ENCODE assay signal across 27 mouse cellular contexts in genomic region chr4:104936011-104936410, GRCm38 (mm10). TPM values are rescaled to one million over a fixed set of nuclear protein-coding genes. Genes with fewer than 3 reads are reported as not detected.
DNase-seq lines count a peak whose midpoint lies in the region; TF ChIP-seq lines count a peak whose summit lies in the region.
"Had no signal": no experiment of that assay in that cellular context is flagged by ENCODE, and none has a peak within 500 bp of the region (broad histone marks: within the 10 kb centered on the region; RNA-seq: fewer than 3 reads in every experiment).

No protein-coding gene starts in this region.

- H3K27me3 ChIP-seq in heart, embryonic 10.5 days (ENCODE audit: insufficient read depth, poor library complexity, severe bottlenecking), result no peaks in the 10 kb centered on the region
- no peaks in the 10 kb centered on the region for H3K27me3 ChIP-seq in CH12.LX (replicated peaks)
- H3K27me3 ChIP-seq: heart, embryonic 13.5 days; liver, embryonic 15.5 days; megakaryocyte, embryonic 14.5 days had no signal

- dilution Hi-C loops in CH12.LX (cut with MboI; ENCODE audit: extremely low pct_ligation_motif_present, extremely low pct_unique_long_range_greater_than_20kb, low sequenced_read_pairs), result no loop called here

- no peak for TF ChIP-seq RAD21 in CH12.LX (IDR thresholded peaks at IDR 0.05; ENCODE audit: low read depth, low read length)

- H3K27ac ChIP-seq in heart, embryonic 10.5 days, result 0 out of 2 replicates have a peak overlapping the region, but pooled peaks have one; percentile 22
- H3K27ac ChIP-seq in CH12.LX (ENCODE audit: insufficient read depth, low read depth), result no peak overlapping the region
- H3K27ac ChIP-seq in embryonic fibroblast, embryonic 13.5 days (ENCODE audit: insufficient read depth, low read length), result peak overlapping the region; percentile 56; the same call in 1 of the 2 replicates
- H3K27ac ChIP-seq: heart, embryonic 13.5 days; layer of hippocampus, adult 2 months; left cerebral cortex, adult 2 months; liver, embryonic 15.5 days had no signal

- no peak for DNase-seq in heart, embryonic 10.5 days (ENCODE audit: low spot score)
- DNase-seq in heart, adult 9 months (ENCODE audit: low spot score in 2 of 2), result no peak
- DNase-seq in CH12.LX (ENCODE audit: extremely low read depth), result peak; percentile 2
- DNase-seq in adrenal gland, adult 8-10 months, result peak; percentile 10
- no peak for DNase-seq in cerebellum, adult 8-10 months
- no peak for DNase-seq in cerebellum, postnatal 36 days
- no peak for DNase-seq in cerebellum, adult 9-11 months
- DNase-seq: cerebellum, adult 2 months; embryo, embryonic 11 days; heart, postnatal 36 days; kidney, adult 11 months; kidney, postnatal 10 days; lung, postnatal 14 days; right cerebral cortex, postnatal 14 days; thymus, postnatal 36 days had no signal

- H3K4me2 ChIP-seq in CH12.LX (ENCODE audit: insufficient read depth, low read depth, poor library complexity, severe bottlenecking), result no peak overlapping the region
- H3K4me2 ChIP-seq: heart, embryonic 13.5 days; liver, embryonic 15.5 days had no signal

- no peak for TF ChIP-seq POLR2A in CH12.LX (IDR thresholded peaks at IDR 0.05; ENCODE audit: low read depth, low read length)
- TF ChIP-seq POLR2A in embryonic fibroblast, embryonic 13.5 days (IDR thresholded peaks at IDR 0.05; ENCODE audit: low read depth, low read length), result no peak

- H3K79me2 ChIP-seq in CH12.LX (replicated peaks; ENCODE audit: control insufficient read depth, extremely low read depth, insufficient read depth, poor library complexity, severe bottlenecking), result no peaks in the 10 kb centered on the region

- no peak for TF ChIP-seq CTCF in CH12.LX (conservative IDR thresholded peaks at IDR 0.05 in 1 of 2, IDR thresholded peaks at IDR 0.05 in 1 of 2; ENCODE audit: low read depth in 2 of 2, low read length in 2 of 2)
- TF ChIP-seq CTCF in embryonic fibroblast, embryonic 13.5 days (IDR thresholded peaks at IDR 0.05; ENCODE audit: borderline replicate concordance, insufficient read depth, low read length), result no peak

- H3K9me3 ChIP-seq in heart, embryonic 10.5 days, result no peaks in the 10 kb centered on the region
- H3K9me3 ChIP-seq in CH12.LX (replicated peaks; ENCODE audit: low read length), result no peaks in the 10 kb centered on the region
- H3K9me3 ChIP-seq: heart, embryonic 13.5 days; liver, embryonic 15.5 days; megakaryocyte, embryonic 14.5 days had no signal

- WGBS in heart, embryonic 10.5 days, result 47% methylated on average over 9 of the region's 9 CpGs

- H3K9ac ChIP-seq in CH12.LX (ENCODE audit: insufficient read depth, low read depth), result no peak overlapping the region
- H3K9ac ChIP-seq: heart, embryonic 13.5 days; liver, embryonic 15.5 days had no signal

- no peak overlapping the region for H3K4me3 ChIP-seq in heart, embryonic 10.5 days
- H3K4me3 ChIP-seq in CH12.LX (replicated peaks in 1 of 3; ENCODE audit: low read depth in 2 of 3, low read length in 2 of 3, poor library complexity in 1 of 3), result no peak overlapping the region
- H3K4me3 ChIP-seq in embryonic fibroblast, embryonic 13.5 days (ENCODE audit: insufficient read depth, low read length), result no peak overlapping the region
- H3K4me3 ChIP-seq: erythroblast, embryonic 14.5 days; heart, embryonic 13.5 days; layer of hippocampus, adult 2 months; left cerebral cortex, adult 2 months; liver, embryonic 15.5 days; megakaryocyte, embryonic 14.5 days had no signal

- no peak for TF ChIP-seq EP300 in CH12.LX (IDR thresholded peaks at IDR 0.05; ENCODE audit: low read length)

- H3K4me1 ChIP-seq in heart, embryonic 10.5 days, result peaks cover 45% of the 10 kb centered on the region
- no peaks in the 10 kb centered on the region for H3K4me1 ChIP-seq in CH12.LX (ENCODE audit: control insufficient read depth in 1 of 2, insufficient read depth in 2 of 2)
- H3K4me1 ChIP-seq in embryonic fibroblast, embryonic 13.5 days (ENCODE audit: control insufficient read depth, insufficient read depth, low read length), result peaks cover 16% of the 10 kb centered on the region
- H3K4me1 ChIP-seq: liver, embryonic 15.5 days; megakaryocyte, embryonic 14.5 days had no signal

- in situ Hi-C loops in CH12.LX (cut with MboI; ENCODE audit: low pct_ligation_motif_present, low pct_unique_long_range_greater_than_20kb, low sequenced_read_pairs), result no loop called here

- no peaks in the 10 kb centered on the region for H3K36me3 ChIP-seq in heart, embryonic 10.5 days
- no peaks in the 10 kb centered on the region for H3K36me3 ChIP-seq in CH12.LX (replicated peaks in 1 of 2; ENCODE audit: control insufficient read depth in 1 of 2, insufficient read depth in 1 of 2, low read length in 1 of 2)
- H3K36me3 ChIP-seq: heart, embryonic 13.5 days; liver, embryonic 15.5 days had no signal

TF ChIP-seq in CH12.LX, 34 proteins besides CTCF, POLR2A, EP300 and RAD21:
- TF ChIP-seq IRF4 (IDR thresholded peaks at IDR 0.05; ENCODE audit: low read depth, low read length) (no peak), MXI1 (IDR thresholded peaks at IDR 0.05; ENCODE audit: low read depth, low read length) (no peak), ETS1 (conservative IDR thresholded peaks at IDR 0.05; ENCODE audit: low read depth, low read length) (no peak), ELF1 (IDR thresholded peaks at IDR 0.05; ENCODE audit: low read depth, low read length) (no peak), MEF2A (IDR thresholded peaks at IDR 0.05; ENCODE audit: borderline replicate concordance, low read depth, low read length) (no peak), MAFK (IDR thresholded peaks at IDR 0.05; ENCODE audit: insufficient replicate concordance, low read length) (no peak), MAX (IDR thresholded peaks at IDR 0.05; ENCODE audit: low read length) (no peak), GABPA (IDR thresholded peaks at IDR 0.05; ENCODE audit: insufficient replicate concordance, low read depth, low read length) (no peak)

RNA-seq across cellular contexts. Expression of gene Fyb2, which starts 22.8 kb away (rescaled TPM):
- polyA plus RNA-seq in heart, embryonic 10.5 days (2016; fragmentation: Nextera tagmentation; extraction: Ambion mirVana), result 0.10 and 0.24 TPM in 2 replicates
- 0.04 TPM in 1 of 2 replicates, not detected in the other for total RNA-seq in CH12.LX (2012; rRNA removed)
- total RNA-seq in CH12.LX (2014; rRNA removed), result 0.14 and 0.28 TPM in 2 replicates
- not detected in 2 replicates for polyA plus RNA-seq in CH12.LX (2012; ENCODE audit: insufficient read length, low read depth)
- under 1 TPM; 0.24 to 0.64 (median 0.45) TPM for total RNA-seq in adrenal gland, adult 8-10 months (2022)
- polyA plus RNA-seq in embryonic fibroblast, embryonic 13.5 days (2011; ENCODE audit: insufficient read length, low read depth, missing spikeins), result 0.33 and 1.2 TPM in 2 replicates
- total RNA-seq: heart, postnatal 36 days had no signal
- polyA plus RNA-seq: erythroblast, embryonic 14.5 days; forebrain, embryonic 14.5 days; neural tube, embryonic 11.5 days had no signal

RNA-seq across cellular contexts. Expression of gene C8a, which starts 59.8 kb away (rescaled TPM):
- 0.14 and 1.1 TPM in 2 replicates for polyA plus RNA-seq in heart, embryonic 10.5 days (2016; fragmentation: Nextera tagmentation; extraction: Ambion mirVana)
- total RNA-seq in CH12.LX (2012; rRNA removed), result 0.08 and 0.21 TPM in 2 replicates
- total RNA-seq in CH12.LX (2014; rRNA removed), result 0.40 and 0.43 TPM in 2 replicates
- 0.70 and 0.76 TPM in 2 replicates for polyA plus RNA-seq in CH12.LX (2012; ENCODE audit: insufficient read length, low read depth)
- under 1 TPM in 3 of 4 experiments, not detected in 1; 0.17 to 0.35 (median 0.19) TPM for total RNA-seq in adrenal gland, adult 8-10 months (2022)
- polyA plus RNA-seq in embryonic fibroblast, embryonic 13.5 days (2011; ENCODE audit: insufficient read length, low read depth, missing spikeins), result not detected in 2 replicates
- total RNA-seq: heart, postnatal 36 days; layer of hippocampus, adult 2 months; left cerebral cortex, adult 2 months had no signal
- polyA plus RNA-seq: erythroblast, embryonic 14.5 days; forebrain, embryonic 14.5 days; heart, embryonic 13.5 days; hindbrain, embryonic 16.5 days; limb, embryonic 11.5 days; midbrain, embryonic 16.5 days; neural tube, embryonic 11.5 days had no signal

Comparison
In these comparisons a context has a peak if more than half of its experiments do, and no peak if none do; other contexts are left out.
1. DNase-seq: peak in CH12.LX (single experiment) and adrenal gland, adult 8-10 months (single experiment); none in heart, embryonic 10.5 days (single experiment), heart, adult 9 months (0 of 2), cerebellum, adult 8-10 months (single experiment), cerebellum, postnatal 36 days (0 of 2) and cerebellum, adult 9-11 months (single experiment).